Mouse (Mus musculus): Measurements from ENCODE around the gene Pgam1. TPM values are rescaled to one million over a fixed set of nuclear protein-coding genes. Genes with fewer than 3 reads are reported as not detected.
"Not testable (repeated sequence)": the region's sequence is repeated elsewhere in the genome, so short reads cannot be mapped to it uniquely, and the experiment has no call there.

Pgam1 gene
- polyA plus RNA-seq, 1 experiment: 266 TPM

GRCm38 (mm10) chr19:41910396-41910795 lies 1.3 kb upstream of the Pgam1 start:
- no peak for DNase-seq (ENCODE audit: low spot score)

- DNase-seq (ENCODE audit: low spot score): no peak
These were observed 678 bp downstream of the Pgam1 start for GRCm38 (mm10) chr19:41912121-41913080.

DNA sequence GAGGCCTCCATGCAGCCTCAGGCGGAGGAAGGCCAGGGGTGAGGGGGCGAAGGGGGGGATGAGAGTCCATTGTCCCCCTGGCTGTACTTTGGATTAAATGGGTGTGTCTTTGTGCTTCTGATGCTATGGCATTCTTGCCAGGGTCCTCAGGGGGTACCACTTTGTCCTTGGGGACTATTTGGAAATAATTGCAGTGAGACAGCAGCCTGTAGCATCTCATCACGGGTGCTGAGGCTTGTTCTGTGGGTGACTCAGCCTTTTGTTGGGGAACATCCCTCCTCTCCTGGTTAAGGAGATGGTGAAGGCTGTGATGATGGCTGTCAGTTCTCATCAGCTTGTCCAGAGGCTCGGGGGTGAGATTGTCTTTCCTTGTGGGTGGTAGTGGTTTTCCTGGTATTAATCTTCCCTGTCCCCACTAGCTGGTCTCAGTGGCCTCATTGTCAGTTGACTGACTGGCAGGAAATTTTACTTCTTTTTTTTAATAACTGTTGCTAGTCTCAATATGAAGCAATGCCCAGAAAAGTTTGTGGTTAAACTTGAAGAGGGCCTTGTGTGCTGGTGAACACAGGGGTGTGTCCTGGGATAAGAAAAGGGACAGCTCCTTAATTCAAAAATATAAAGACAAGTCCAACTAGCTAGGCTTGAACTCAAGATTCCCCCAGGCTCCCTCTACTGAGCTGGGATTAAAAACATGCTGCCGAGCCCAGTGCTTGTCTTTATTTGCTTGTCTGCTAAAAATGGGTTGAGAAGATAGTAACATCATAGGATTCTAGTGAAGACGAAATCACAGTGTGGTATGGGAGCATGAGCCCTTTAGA lies 2.3 kb downstream of the Pgam1 start:
- DNase-seq (ENCODE audit: low spot score): no peak

DNA sequence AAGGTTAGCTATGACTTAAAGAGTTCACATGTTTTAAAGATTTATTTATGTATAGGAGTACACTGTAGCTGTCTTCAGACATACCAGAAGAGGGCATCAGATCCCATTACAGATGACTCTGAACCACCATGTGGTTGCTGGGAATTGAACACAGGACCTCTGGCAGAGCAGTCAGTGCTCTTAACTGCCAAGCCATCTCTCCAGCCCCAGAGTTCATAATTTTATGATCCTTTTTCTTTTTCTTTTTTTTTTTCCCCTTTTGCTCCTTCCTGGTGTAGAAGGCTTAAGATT lies 2.8 kb downstream of the Pgam1 start:
- not testable (repeated sequence) for DNase-seq (ENCODE audit: low spot score)

GRCm38 (mm10) chr19:41915294-41915693 lies 3.6 kb downstream of the Pgam1 start:
- no peak for DNase-seq (ENCODE audit: low spot score)

DNA sequence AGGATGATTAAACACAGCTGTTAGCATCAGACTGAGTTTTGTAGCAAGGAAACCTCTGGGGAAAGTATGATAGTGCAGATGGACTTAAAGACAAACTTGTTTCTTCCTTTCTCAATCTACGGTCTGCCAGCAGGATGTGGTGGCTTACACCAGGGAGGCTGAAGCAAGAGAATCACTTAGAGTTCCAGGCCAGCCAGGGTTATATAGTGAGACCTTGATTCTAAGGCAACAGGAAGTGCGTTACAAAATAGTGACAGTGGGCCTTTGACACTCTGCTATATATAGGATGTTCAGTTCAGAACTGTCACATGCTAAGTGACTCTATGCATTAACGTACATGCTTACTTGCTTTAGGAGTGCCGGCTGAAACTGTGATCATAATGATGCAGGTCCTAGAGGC lies 5.1 kb downstream of the Pgam1 start:
- no peak for DNase-seq (ENCODE audit: low spot score)

- DNase-seq (ENCODE audit: low spot score): no peak
These were observed 7.7 kb downstream of the Pgam1 start for GRCm38 (mm10) chr19:41919471-41919870.

- no peak for DNase-seq (ENCODE audit: low spot score)
These were observed 8.8 kb downstream of the Pgam1 start for GRCm38 (mm10) chr19:41920412-41921067.

DNA sequence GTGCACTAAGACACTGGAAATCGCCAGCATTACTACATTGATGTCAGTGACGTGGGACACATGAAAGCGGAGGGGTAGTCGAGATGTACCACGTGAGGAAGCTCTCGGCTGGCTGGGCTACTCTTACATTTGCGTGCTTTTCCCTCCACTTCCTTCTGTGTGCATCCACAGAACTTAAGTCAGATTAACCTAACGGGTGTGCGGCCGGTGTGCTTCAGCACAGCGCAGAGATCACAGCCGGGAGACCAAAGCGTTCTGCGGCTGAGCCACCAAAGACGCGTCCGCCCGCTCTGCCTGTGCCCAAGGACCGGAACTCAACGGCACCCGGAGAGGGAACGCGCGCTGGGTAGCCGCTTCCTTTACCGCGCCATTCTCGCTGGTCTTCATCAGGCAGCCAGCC lies 21.0 kb downstream of the Pgam1 start:
- DNase-seq (ENCODE audit: low spot score): no peak

DNA sequence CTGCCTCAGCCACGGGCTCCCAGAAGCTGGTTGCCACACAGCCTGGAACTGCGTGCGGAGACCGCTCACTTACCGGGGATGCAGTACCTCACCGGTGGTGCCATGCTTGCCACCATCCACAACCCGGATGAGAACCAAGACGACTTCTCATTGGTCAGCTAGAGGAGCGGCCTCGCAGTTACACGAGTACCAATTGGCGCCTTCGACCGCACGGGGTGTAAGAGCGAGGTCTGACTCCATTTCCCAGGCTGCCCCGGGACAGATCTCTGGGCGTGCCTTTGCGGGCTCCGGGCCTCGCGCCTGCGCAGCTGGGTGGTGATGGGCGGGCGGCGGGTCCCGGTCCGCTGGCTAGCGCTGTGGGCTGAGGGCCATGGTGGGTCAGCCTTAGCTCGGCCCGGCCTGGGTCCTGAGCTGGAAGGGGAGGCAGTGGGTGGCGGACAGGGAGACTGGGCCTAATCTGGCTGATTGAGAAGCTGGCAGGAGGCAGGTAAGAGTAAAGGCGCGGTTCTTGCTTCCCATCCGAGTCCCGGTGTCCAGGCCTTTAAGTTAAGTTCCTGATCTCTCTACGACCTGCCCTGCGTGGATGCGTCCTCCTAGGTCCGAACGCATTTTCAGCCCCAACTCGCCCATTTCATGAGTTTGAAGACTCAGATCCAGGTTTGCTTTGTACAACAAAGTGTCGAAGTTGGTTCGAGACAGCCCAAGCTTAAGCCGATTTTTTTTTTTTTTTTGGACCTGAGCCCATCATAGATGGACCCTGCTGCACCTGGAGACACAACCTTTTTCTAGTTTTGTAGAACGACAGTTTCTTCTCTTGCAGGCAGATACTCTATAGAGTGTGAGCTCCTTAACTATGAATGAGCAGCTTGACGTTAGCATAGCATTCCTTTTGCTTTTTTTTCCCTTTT lies 21.7 kb downstream of the Pgam1 start, which contains the start of the genes Exosc1 and Zdhhc16:
TSS of gene Exosc1 (minus strand) at position 245 of the 908 bp plus-strand sequence.
TSS of gene Zdhhc16 (plus strand) at position 302 of the 908 bp plus-strand sequence.
- peak; percentile 98 for DNase-seq (ENCODE audit: low spot score)

DNA sequence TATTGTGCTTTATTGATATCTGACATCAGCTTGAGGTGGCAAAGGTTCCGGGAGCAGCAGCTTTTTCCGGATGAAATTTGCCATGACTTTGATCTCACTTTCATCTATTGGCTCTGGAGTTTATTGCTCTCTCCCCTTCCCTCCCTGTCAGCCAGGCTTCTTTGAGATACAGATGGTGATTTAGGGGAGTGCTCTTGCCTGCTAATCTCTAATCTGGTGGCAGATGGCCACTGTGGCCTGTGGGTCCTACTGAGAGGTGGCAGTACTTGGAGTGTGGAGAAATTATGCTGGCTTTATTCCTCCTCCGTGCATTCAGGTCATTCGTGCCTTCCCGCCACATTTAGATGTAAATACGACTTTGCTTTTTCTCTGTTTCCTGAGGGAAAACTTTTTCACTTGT lies 22.4 kb downstream of the Pgam1 start:
- DNase-seq (ENCODE audit: low spot score): no peak

- DNase-seq (ENCODE audit: low spot score): no peak
These were observed 24.2 kb downstream of the Pgam1 start for GRCm38 (mm10) chr19:41935921-41936320.

DNA sequence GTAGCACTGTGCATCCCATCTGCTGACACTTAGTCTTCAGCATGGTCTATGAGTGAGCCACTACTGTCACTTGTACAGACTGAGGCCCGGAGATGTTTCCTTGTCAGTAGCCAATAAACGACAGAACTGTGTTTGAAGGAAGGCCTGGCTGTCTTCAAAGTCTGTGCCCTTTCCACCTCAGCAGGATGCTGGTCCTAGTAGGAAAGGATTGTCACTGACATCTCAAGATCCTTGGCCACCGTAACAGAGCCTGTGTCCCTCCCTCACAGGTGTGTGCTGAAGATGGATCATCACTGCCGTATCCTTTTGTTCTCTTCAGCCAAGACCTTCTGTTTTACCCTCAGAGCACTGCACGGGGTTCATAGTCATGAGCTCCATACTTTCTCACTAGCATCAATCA lies 26.8 kb downstream of the Pgam1 start:
- DNase-seq (ENCODE audit: low spot score): no peak

GRCm38 (mm10) chr19:41943841-41944240 lies 32.1 kb downstream of the Pgam1 start:
- no peak for DNase-seq (ENCODE audit: low spot score)

DNA sequence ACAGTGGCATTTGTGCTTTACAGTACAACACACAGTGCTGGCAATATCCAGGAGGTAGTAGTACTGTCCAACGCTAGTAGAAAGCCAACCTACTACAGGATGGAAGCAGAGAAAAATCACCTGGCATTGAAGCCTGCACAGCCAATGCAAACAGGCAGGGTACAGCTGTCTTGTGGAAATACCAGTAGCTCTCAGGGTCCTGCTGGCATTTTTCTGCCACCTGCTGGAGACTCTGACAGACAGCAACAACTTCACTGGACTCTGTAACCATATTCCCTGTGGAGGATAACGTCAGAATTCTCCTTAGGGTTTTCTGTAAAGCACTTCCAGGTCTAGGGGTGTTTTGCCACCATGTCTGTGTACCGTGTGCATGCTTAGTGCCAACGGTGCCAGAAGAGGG lies 40.6 kb downstream of the Pgam1 start:
- DNase-seq (ENCODE audit: low spot score): no peak

GRCm38 (mm10) chr19:41953574-41953973 lies 41.9 kb downstream of the Pgam1 start:
- DNase-seq (ENCODE audit: low spot score): no peak

Other genes with a start within 250 kb of the Pgam1 start
- gene Slit1, start 168.3 kb upstream of the Pgam1 start, polyA plus RNA-seq (2012; rRNA removed): 0.15 TPM in 2 replicates
- 4.3 and 4.6 TPM in 2 replicates for gene Arhgap19, start 109.9 kb upstream of the Pgam1 start, polyA plus RNA-seq (2012; rRNA removed)
- 0.95 and 1.5 TPM in 2 replicates for gene Frat1, start 82.0 kb upstream of the Pgam1 start, polyA plus RNA-seq (2012; rRNA removed)
- gene Frat2, start 63.8 kb upstream of the Pgam1 start, polyA plus RNA-seq (2012; rRNA removed): 1.8 and 2.3 TPM in 2 replicates
- gene Rrp12, start 15.8 kb upstream of the Pgam1 start, polyA plus RNA-seq (2012; rRNA removed): 6.1 and 6.4 TPM in 2 replicates
- 29.5 and 31.0 TPM in 2 replicates for gene Exosc1, start 21.5 kb downstream of the Pgam1 start, polyA plus RNA-seq (2012; rRNA removed)
- gene Zdhhc16, start 21.6 kb downstream of the Pgam1 start, polyA plus RNA-seq (2012; rRNA removed): 41.1 and 66.3 TPM in 2 replicates
- 56.3 and 60.4 TPM in 2 replicates for gene Mms19, start 69.2 kb downstream of the Pgam1 start, polyA plus RNA-seq (2012; rRNA removed)
- 33.2 and 39.2 TPM in 2 replicates for gene Ubtd1, start 69.8 kb downstream of the Pgam1 start, polyA plus RNA-seq (2012; rRNA removed)
- gene Ankrd2, start 124.1 kb downstream of the Pgam1 start, polyA plus RNA-seq (2012; rRNA removed): 0.10 TPM in 1 of 2 replicates, not detected in the other
- 2.4 and 2.7 TPM in 2 replicates for gene Hoga1, start 133.7 kb downstream of the Pgam1 start, polyA plus RNA-seq (2012; rRNA removed)
- 0.23 and 0.24 TPM in 2 replicates for gene 4933411K16Rik, start 140.3 kb downstream of the Pgam1 start, polyA plus RNA-seq (2012; rRNA removed)
- gene Morn4, start 174.4 kb downstream of the Pgam1 start, polyA plus RNA-seq (2012; rRNA removed): 7.4 and 8.7 TPM in 2 replicates
- 26.0 and 26.4 TPM in 2 replicates for gene Pi4k2a, start 178.5 kb downstream of the Pgam1 start, polyA plus RNA-seq (2012; rRNA removed)
- gene Avpi1, start 217.1 kb downstream of the Pgam1 start, polyA plus RNA-seq (2012; rRNA removed): 28.6 and 29.1 TPM in 2 replicates
- 186 and 267 TPM in 2 replicates for gene Marveld1, start 235.5 kb downstream of the Pgam1 start, polyA plus RNA-seq (2012; rRNA removed)